Mouse (Mus musculus) embryonic fibroblast, embryonic 13.5 days (primary cell): Measurements from ENCODE around the gene Ociad1. TPM values are rescaled to one million over a fixed set of nuclear protein-coding genes. Genes with fewer than 3 reads are reported as not detected.

ENCODE experiments used
- H3K27ac ChIP-seq: 2 replicates; pipeline ENCODE4 v1.5.1; 2012; ENCODE audit warnings: low read length, control low read depth, inconsistent platforms; ENCODE audit not compliant: insufficient read depth
- H3K4me1 ChIP-seq: 2 replicates; pipeline ENCODE4 v1.6.1; 2011; ENCODE audit warnings: low read length; ENCODE audit not compliant: control insufficient read depth, insufficient read depth
- H3K4me3 ChIP-seq: 2 replicates; pipeline ENCODE4 v1.5.1; 2011; ENCODE audit warnings: mild to moderate bottlenecking, control low read depth, low read length; ENCODE audit not compliant: insufficient read depth
- CTCF ChIP-seq: IDR thresholded peaks from 2 replicates; pipeline ENCODE4 v1.5.1; 2011; ENCODE audit warnings: mild to moderate bottlenecking, control low read depth, low read length, moderate library complexity, borderline replicate concordance; ENCODE audit not compliant: insufficient read depth
- POLR2A ChIP-seq: IDR thresholded peaks from 2 replicates; pipeline ENCODE4 v1.6.1; 2011; ENCODE audit warnings: low read depth, mild to moderate bottlenecking, control low read depth, low read length, moderate library complexity
- polyA plus RNA-seq: library from polyadenylated mRNA; stranded (reverse); fragments of >200 nt; gene quantifications from 2 replicates; pipeline ENCODE4 v1.2.4, GENCODE M21; 2011; ENCODE audit warnings: low read depth; ENCODE audit not compliant: missing spikeins, insufficient read length

Gene Ociad1
- polyA plus RNA-seq, 1 experiment = 477 TPM

GRCm38 (mm10) chr5:73280567-73280850 lies 12.1 kb upstream of the Ociad1 start:
- TF ChIP-seq POLR2A (no peak), CTCF (no peak)
- Histone ChIP-seq H3K27ac (peak overlapping the region; percentile 68), H3K4me3 (no peak overlapping the region), H3K4me1 (peaks cover 8% of the 10 kb centered on the region)

- no peak overlapping the region for H3K27ac ChIP-seq
- no peak for TF ChIP-seq POLR2A
- no peak for TF ChIP-seq CTCF
- peaks cover 8% of the 10 kb centered on the region for H3K4me1 ChIP-seq
- no peak overlapping the region for H3K4me3 ChIP-seq
Measured at GRCm38 (mm10) chr5:73284046-73284445, 8.5 kb upstream of the Ociad1 start.

GRCm38 (mm10) chr5:73285470-73285978 lies 7.1 kb upstream of the Ociad1 start:
- Histone ChIP-seq H3K27ac (no peak overlapping the region), H3K4me3 (no peak overlapping the region), H3K4me1 (peaks cover 5% of the 10 kb centered on the region)
- TF ChIP-seq POLR2A = no peak
- no peak for TF ChIP-seq CTCF

GRCm38 (mm10) chr5:73286603-73287002 lies 6.0 kb upstream of the Ociad1 start:
- Histone ChIP-seq H3K4me1 (peaks cover 5% of the 10 kb centered on the region), H3K27ac (peak overlapping the region; percentile 1; the same call in 1 of the 2 replicates), H3K4me3 (no peak overlapping the region)
- TF ChIP-seq CTCF = no peak
- no peak for TF ChIP-seq POLR2A

- no peak for TF ChIP-seq POLR2A
- H3K27ac ChIP-seq = peak overlapping the region; percentile 84; the same call in 1 of the 2 replicates
- H3K4me1 ChIP-seq = peaks cover 5% of the 10 kb centered on the region
- no peak overlapping the region for H3K4me3 ChIP-seq
Measured at GRCm38 (mm10) chr5:73289900-73290299, 2.7 kb upstream of the Ociad1 start.

GRCm38 (mm10) chr5:73293458-73293827 lies 859 bp downstream of the Ociad1 start:
- peaks cover 5% of the 10 kb centered on the region for H3K4me1 ChIP-seq
- no peak overlapping the region for H3K27ac ChIP-seq
- TF ChIP-seq CTCF (no peak), POLR2A (no peak)
- H3K4me3 ChIP-seq = peak overlapping the region; percentile 95

GRCm38 (mm10) chr5:73295016-73295415 lies 2.4 kb downstream of the Ociad1 start:
- TF ChIP-seq CTCF (no peak), POLR2A (no peak)
- Histone ChIP-seq H3K4me3 (no peak overlapping the region), H3K4me1 (no peaks in the 10 kb centered on the region), H3K27ac (no peak overlapping the region)

- H3K4me1 ChIP-seq = no peaks in the 10 kb centered on the region
- no peak overlapping the region for H3K27ac ChIP-seq
- no peak overlapping the region for H3K4me3 ChIP-seq
- no peak for TF ChIP-seq CTCF
- no peak for TF ChIP-seq POLR2A
Measured at GRCm38 (mm10) chr5:73295916-73296315, 3.3 kb downstream of the Ociad1 start.

- Histone ChIP-seq H3K4me1 (no peaks in the 10 kb centered on the region), H3K4me3 (no peak overlapping the region), H3K27ac (no peak overlapping the region)
- no peak for TF ChIP-seq POLR2A
- TF ChIP-seq CTCF = no peak
Measured at GRCm38 (mm10) chr5:73301601-73302307, 9.2 kb downstream of the Ociad1 start.

GRCm38 (mm10) chr5:73304507-73304906 lies 11.9 kb downstream of the Ociad1 start:
- Histone ChIP-seq H3K4me3 (no peak overlapping the region), H3K27ac (no peak overlapping the region), H3K4me1 (0 out of 2 replicates have a peak, but pooled peaks cover 4% of the 10 kb centered on the region)
- no peak for TF ChIP-seq POLR2A
- TF ChIP-seq CTCF = no peak
